Mouse (Mus musculus) G1E (cell line): Measurements from ENCODE around the gene Rell1.

Experiments used
- CTCF ChIP-seq: IDR thresholded peaks from 2 replicates; pipeline ENCODE4 v1.5.1; 2012; ENCODE audit warnings: low read depth, low read length, inconsistent platforms, mixed read lengths
- GATA1 ChIP-seq: IDR thresholded peaks from 2 replicates; pipeline ENCODE4 v1.6.1; 2012; ENCODE audit warnings: borderline replicate concordance, low read length, inconsistent platforms, mixed read lengths
- GATA2 ChIP-seq: IDR thresholded peaks from 2 replicates; pipeline ENCODE4 v1.6.1; 2012; ENCODE audit warnings: low read depth, low read length, inconsistent platforms, borderline replicate concordance
- POLR2AphosphoS5 ChIP-seq: IDR thresholded peaks from 2 replicates; pipeline ENCODE4 v1.6.1; 2012; ENCODE audit warnings: low read depth, low read length, inconsistent platforms; ENCODE audit not compliant: insufficient replicate concordance
- TAL1 ChIP-seq: conservative IDR thresholded peaks from 2 replicates; pipeline ENCODE4 v1.6.1; 2012; ENCODE audit warnings: low read depth, low read length, inconsistent platforms, mixed read lengths

GRCm38 (mm10) chr5:64006548-64006947, 37.9 kb upstream of the Rell1 start:
- TF ChIP-seq CTCF (no peak), GATA1 (no peak), POLR2AphosphoS5 (no peak), TAL1 (no peak), GATA2 (no peak)
